Mouse (Mus musculus) intestine, embryonic 14.5 days (tissue): ENCODE results near the gene Atp8b2. TPM values are rescaled to one million over a fixed set of nuclear protein-coding genes. Genes with fewer than 3 reads are reported as not detected.

Source experiments
- ATAC-seq: fragments of 200-750 bp; cut with Nextera tagmentation; replicated peaks from 2 replicates; pipeline ENCODE4 v1.8.0; 2017; ENCODE audit warnings: low read depth, moderate number of reproducible peaks, moderate TSS enrichment, moderate library complexity; ENCODE audit not compliant: low FRiP score, low TSS enrichment
- DNase-seq: peaks from one replicate; pipeline ENCODE4 v3.0.0-alpha.2; 2018; ENCODE audit warnings: low spot score
- H3K27ac ChIP-seq: fragments of 300-500 bp; sonication (generic); 2 replicates; pipeline ENCODE4 v1.5.1; 2014; ENCODE audit warnings: low read depth, mild to moderate bottlenecking, control low read depth
- H3K27me3 ChIP-seq: fragments of 300-500 bp; sonication (generic); replicated peaks from 2 replicates; pipeline ENCODE4 v1.6.1; 2014; ENCODE audit warnings: low read length, control low read depth; ENCODE audit not compliant: control insufficient read depth, insufficient read depth
- H3K36me3 ChIP-seq: fragments of 300-500 bp; sonication (generic); 2 replicates; pipeline ENCODE4 v1.6.1; 2014; ENCODE audit warnings: low read length, control low read depth; ENCODE audit not compliant: control insufficient read depth, insufficient read depth
- H3K4me1 ChIP-seq: fragments of 300-500 bp; sonication (generic); replicated peaks from 2 replicates; pipeline ENCODE4 v1.6.1; 2014; ENCODE audit warnings: low read length, control low read depth, mixed read lengths; ENCODE audit not compliant: control insufficient read depth, insufficient read depth
- H3K4me2 ChIP-seq: fragments of 300-500 bp; sonication (generic); 2 replicates; pipeline ENCODE4 v1.6.1; 2014; ENCODE audit warnings: low read length
- H3K4me3 ChIP-seq: fragments of 300-500 bp; sonication (generic); 2 replicates; pipeline ENCODE4 v1.5.1; 2014; ENCODE audit warnings: low read depth, low read length, control low read depth, mixed read lengths
- H3K9ac ChIP-seq: fragments of 300-500 bp; sonication (generic); 2 replicates; pipeline ENCODE4 v1.6.1; 2014; ENCODE audit warnings: mild to moderate bottlenecking, low read length
- H3K9me3 ChIP-seq: fragments of 300-500 bp; sonication (generic); 2 replicates; pipeline ENCODE4 v1.6.1; 2016; ENCODE audit warnings: low read length, control low read depth; ENCODE audit not compliant: control insufficient read depth
- WGBS: fragments of 180-500 bp; shearing (Covaris S2); extraction: QIAGEN DNeasy Blood & Tissue Kit; methylation state at CpG from one replicate; pipeline ENCODE4 v1.1.7; 2014; 5-methylcytosine and 5-hydroxymethylcytosine counted together
- polyA plus RNA-seq: library from polyadenylated mRNA; unstranded; fragments of >200 nt; fragmentation: Nextera tagmentation; extraction: Ambion mirVana; gene quantifications from 2 replicates; pipeline ENCODE4 v1.2.1, GENCODE M21; 2014

The Atp8b2 gene
- polyA plus RNA-seq, 1 experiment from 2014 or later: 14.9 TPM

GRCm38 (mm10) chr3:89962751-89963220 is 522 bp downstream of the Atp8b2 start:
- no peaks in the 10 kb centered on the region for H3K9me3 ChIP-seq
- no peaks in the 10 kb centered on the region for H3K27me3 ChIP-seq
- DNase-seq (peak; percentile 78), ATAC-seq (no peak; the same call in 1 of the 2 replicates)
- H3K27ac ChIP-seq: peak overlapping the region; percentile 94
- peak overlapping the region; percentile 91 for H3K4me2 ChIP-seq
- WGBS: 1% methylated on average over 30 of the region's 30 CpGs
- H3K36me3 ChIP-seq: peaks cover 6% of the 10 kb centered on the region
- H3K4me1 ChIP-seq: peaks cover 32% of the 10 kb centered on the region
- peak overlapping the region; percentile 85 for H3K9ac ChIP-seq
- peak overlapping the region; percentile 85 for H3K4me3 ChIP-seq

- H3K36me3 ChIP-seq: peaks cover 12% of the 10 kb centered on the region
- no peaks in the 10 kb centered on the region for H3K27me3 ChIP-seq
- ATAC-seq: no peak
- peak overlapping the region; percentile 85 for H3K4me3 ChIP-seq
- H3K9me3 ChIP-seq: no peaks in the 10 kb centered on the region
- peak; percentile 57 for DNase-seq
- H3K4me2 ChIP-seq: peak overlapping the region; percentile 91
- peaks cover 32% of the 10 kb centered on the region for H3K4me1 ChIP-seq
- H3K9ac ChIP-seq: peak overlapping the region; percentile 85
- 5% methylated on average over 14 of the region's 14 CpGs for WGBS
- H3K27ac ChIP-seq: peak overlapping the region; percentile 94
Observed at GRCm38 (mm10) chr3:89962059-89962750, 1.1 kb downstream of the Atp8b2 start.

GRCm38 (mm10) chr3:89961436-89961835 is 1.9 kb downstream of the Atp8b2 start:
- Histone ChIP-seq H3K4me2 (peak overlapping the region; percentile 91), H3K36me3 (peaks cover 20% of the 10 kb centered on the region), H3K9me3 (no peaks in the 10 kb centered on the region), H3K27me3 (no peaks in the 10 kb centered on the region), H3K4me1 (peaks cover 32% of the 10 kb centered on the region), H3K27ac (0 out of 2 replicates have a peak overlapping the region, but pooled peaks have one; percentile 94), H3K9ac (no peak overlapping the region), H3K4me3 (0 out of 2 replicates have a peak overlapping the region, but pooled peaks have one; percentile 85)
- ATAC-seq: no peak
- WGBS: 60% methylated on average over 4 of the region's 4 CpGs
- DNase-seq: no peak

- H3K27me3 ChIP-seq: no peaks in the 10 kb centered on the region
- DNase-seq (peak; percentile 89), ATAC-seq (peak; percentile 85)
- H3K4me3 ChIP-seq: peak overlapping the region; percentile 48
- no peaks in the 10 kb centered on the region for H3K9me3 ChIP-seq
- no peak overlapping the region for H3K27ac ChIP-seq
- peak overlapping the region; percentile 91 for H3K4me2 ChIP-seq
- peak overlapping the region; percentile 44 for H3K9ac ChIP-seq
- H3K4me1 ChIP-seq: peaks cover 32% of the 10 kb centered on the region
- WGBS: under 1% methylated on average over 30 of the region's 30 CpGs
- H3K36me3 ChIP-seq: peaks cover 29% of the 10 kb centered on the region
Observed at GRCm38 (mm10) chr3:89960469-89960868, 2.8 kb downstream of the Atp8b2 start.

- Histone ChIP-seq H3K27ac (no peak overlapping the region), H3K27me3 (no peaks in the 10 kb centered on the region), H3K36me3 (peaks cover 37% of the 10 kb centered on the region), H3K9ac (no peak overlapping the region), H3K4me2 (no peak overlapping the region), H3K9me3 (no peaks in the 10 kb centered on the region), H3K4me3 (no peak overlapping the region), H3K4me1 (peaks cover 26% of the 10 kb centered on the region)
- ATAC-seq (no peak), DNase-seq (no peak)
- 82% methylated on average over 4 of the region's 4 CpGs for WGBS
Observed at GRCm38 (mm10) chr3:89959435-89959834, 3.9 kb downstream of the Atp8b2 start.

- 95% methylated on average over 9 of the region's 9 CpGs for WGBS
- ATAC-seq: no peak
Observed at GRCm38 (mm10) chr3:89957880-89958279, 5.4 kb downstream of the Atp8b2 start.

GRCm38 (mm10) chr3:89956177-89956971 is 6.9 kb downstream of the Atp8b2 start:
- Histone ChIP-seq H3K9ac (no peak overlapping the region), H3K4me1 (peaks cover 14% of the 10 kb centered on the region), H3K27ac (no peak overlapping the region), H3K27me3 (no peaks in the 10 kb centered on the region), H3K4me3 (no peak overlapping the region), H3K36me3 (peaks cover 64% of the 10 kb centered on the region), H3K9me3 (no peaks in the 10 kb centered on the region), H3K4me2 (no peak overlapping the region)
- ATAC-seq: no peak
- DNase-seq: no peak
- whole genome bisulfite sequencing: 89% methylated on average over 7 of the region's 7 CpGs

More at GRCm38 (mm10) chr3:89957880-89958279, 5.4 kb downstream of the Atp8b2 start:
- Histone ChIP-seq H3K4me3 (no peak overlapping the region), H3K4me2 (no peak overlapping the region), H3K9me3 (no peaks in the 10 kb centered on the region), H3K27ac (no peak overlapping the region), H3K36me3 (peaks cover 49% of the 10 kb centered on the region), H3K27me3 (no peaks in the 10 kb centered on the region), H3K9ac (no peak overlapping the region), H3K4me1 (peaks cover 25% of the 10 kb centered on the region)
- DNase-seq: no peak

GRCm38 (mm10) chr3:89953420-89953819 is 9.9 kb downstream of the Atp8b2 start:
- Histone ChIP-seq H3K9ac (no peak overlapping the region), H3K4me1 (no peaks in the 10 kb centered on the region), H3K36me3 (peaks cover 93% of the 10 kb centered on the region), H3K27me3 (no peaks in the 10 kb centered on the region), H3K27ac (no peak overlapping the region), H3K4me2 (no peak overlapping the region), H3K9me3 (no peaks in the 10 kb centered on the region), H3K4me3 (no peak overlapping the region)
- DNase-seq (peak; percentile 91), ATAC-seq (no peak)
- 2% methylated on average over 4 of the region's 4 CpGs for WGBS
